Mouse (Mus musculus): ENCODE data around the gene Fer1l4.

DNA sequence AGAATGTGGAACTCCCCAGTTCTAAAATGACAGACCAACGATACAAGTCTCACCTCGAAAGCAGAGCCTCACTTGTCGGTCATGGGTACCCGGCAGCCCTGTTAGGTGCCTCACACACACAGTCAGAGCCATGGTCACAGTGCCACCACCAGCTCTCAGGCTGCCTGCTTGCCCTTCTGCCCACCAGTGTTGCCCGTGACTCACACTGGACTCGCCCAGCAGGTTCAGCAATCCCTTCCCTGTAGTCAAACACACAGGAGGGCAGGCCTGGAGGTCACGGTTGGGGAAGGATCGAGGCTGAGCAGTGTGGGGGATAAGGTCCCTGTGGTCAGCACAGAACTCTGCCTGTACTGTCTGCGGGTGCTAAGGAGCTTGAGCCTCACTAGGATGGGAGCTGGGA is at the start of gene Fer1l4:
- TF ChIP-seq CTCF (IDR thresholded peaks at IDR 0.05; ENCODE audit: borderline replicate concordance, insufficient read depth, low read length) (no peak), POLR2A (IDR thresholded peaks at IDR 0.05; ENCODE audit: low read depth, low read length) (no peak)
